Mouse (Mus musculus) right cerebral cortex, postnatal 14 days (tissue): Measurements from ENCODE around the gene Nfxl1.

ENCODE experiments used
- DNase-seq: peaks from one replicate; pipeline ENCODE4 v3.0.0; 2022

Nfxl1 gene

GRCm38 (mm10) chr5:72498271-72498670, 61.2 kb downstream of the Nfxl1 start:
- no peak for DNase-seq

- no peak for DNase-seq
These were observed 62.7 kb downstream of the Nfxl1 start for GRCm38 (mm10) chr5:72496756-72497155.

GRCm38 (mm10) chr5:72493906-72494305, 65.6 kb downstream of the Nfxl1 start:
- DNase-seq, result no peak

GRCm38 (mm10) chr5:72491232-72491631, 68.3 kb downstream of the Nfxl1 start:
- no peak for DNase-seq

- DNase-seq, result no peak
These were observed 79.0 kb downstream of the Nfxl1 start for GRCm38 (mm10) chr5:72480456-72480855.

- no peak for DNase-seq
These were observed 87.0 kb downstream of the Nfxl1 start for GRCm38 (mm10) chr5:72472317-72473009.

- peak; percentile 37 for DNase-seq
These were observed 87.7 kb downstream of the Nfxl1 start for GRCm38 (mm10) chr5:72471746-72472145.

GRCm38 (mm10) chr5:72464932-72465331, 94.6 kb downstream of the Nfxl1 start:
- no peak for DNase-seq
